Mouse (Mus musculus) CD8-positive naive resting alpha-beta T cell, adult 57 days (primary cell): ENCODE results near the gene Tmem123. TPM values are rescaled to one million over a fixed set of nuclear protein-coding genes. Genes with fewer than 3 reads are reported as not detected.

Experiments
- total RNA-seq: library from RNA; stranded (reverse); gene quantifications from one replicate; pipeline ENCODE4 v1.2.4, GENCODE M21; 2023

Tmem123 gene
- total RNA-seq, result 82.6 TPM

DNA sequence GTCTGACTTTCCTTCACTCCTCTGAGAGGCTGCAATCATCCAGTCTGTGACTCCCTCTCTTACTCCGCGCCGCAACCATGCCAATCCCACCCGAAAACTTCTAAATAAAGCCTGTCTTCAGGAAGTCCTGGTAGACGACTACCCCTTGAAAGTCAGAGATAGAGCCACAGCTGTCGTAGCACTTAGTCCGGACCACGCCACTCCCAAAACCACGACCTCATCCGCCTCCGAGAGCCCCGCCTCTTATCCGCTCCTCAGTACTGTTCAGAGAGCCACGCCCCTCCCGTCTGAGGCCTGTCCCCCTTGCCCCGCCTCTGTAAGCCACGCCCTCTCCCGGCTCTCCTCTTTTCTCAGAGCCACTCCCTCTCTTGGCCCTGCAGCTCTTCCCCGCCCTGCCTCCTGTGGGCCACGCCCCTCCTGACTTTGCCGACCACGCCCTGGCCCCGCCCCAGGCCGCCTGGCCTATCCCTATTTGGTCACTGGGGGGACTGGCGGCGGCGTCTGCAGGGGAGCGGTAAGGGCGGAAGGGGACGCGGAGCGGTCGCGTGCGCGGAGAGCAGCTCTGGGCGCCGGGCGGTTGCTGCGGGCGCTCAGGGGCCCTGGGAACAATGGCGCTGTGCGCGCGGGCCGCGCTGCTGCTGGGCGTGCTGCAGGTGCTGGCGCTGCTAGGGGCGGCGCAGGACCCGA lies at the start of gene Tmem123:
Gene Tmem123 (plus strand): TSS at position 428 of the 687 bp plus-strand sequence.

GRCm38 (mm10) chr9:7836905-7837805 lies 73.3 kb downstream of the Tmem123 start, which contains the start of gene Birc2:
Gene Birc2, minus strand, starts transcription at chr9:7837064.

Other genes with a start within 250 kb of the Tmem123 start
- gene Mmp8, start 205.6 kb upstream of the Tmem123 start, total RNA-seq, result 0.28 TPM
- not detected for gene Mmp27, start 192.6 kb upstream of the Tmem123 start, total RNA-seq
- not detected for gene Mmp20, start 135.8 kb upstream of the Tmem123 start, total RNA-seq
- not detected for gene Mmp7, start 72.0 kb upstream of the Tmem123 start, total RNA-seq
- gene Birc2, start 73.0 kb downstream of the Tmem123 start, total RNA-seq, result 92.1 TPM
- 160 TPM for gene Birc3, start 109.1 kb downstream of the Tmem123 start, total RNA-seq
- 0.67 TPM for gene Yap1, start 240.6 kb downstream of the Tmem123 start, total RNA-seq